Mouse (Mus musculus) hindbrain, embryonic 16.5 days (tissue): ENCODE measurements around the gene Uba7. TPM values are rescaled to one million over a fixed set of nuclear protein-coding genes. Genes with fewer than 3 reads are reported as not detected.
"Not testable (repeated sequence)": the region's sequence is repeated elsewhere in the genome, so short reads cannot be mapped to it uniquely, and the experiment has no call there.

ENCODE experiments used
- ATAC-seq: fragments of 200-750 bp; cut with Nextera tagmentation; 2 replicates; pipeline ENCODE4 v1.8.0; 2017; ENCODE audit warnings: moderate TSS enrichment, moderate library complexity
- H3K27ac ChIP-seq: fragments of 300-500 bp; sonication (generic); 2 replicates; pipeline ENCODE4 v1.5.1; 2014; ENCODE audit warnings: low read depth, mild to moderate bottlenecking, control low read depth, low read length, moderate library complexity
- H3K27me3 ChIP-seq: fragments of 300-500 bp; sonication (generic); replicated peaks from 2 replicates; pipeline ENCODE4 v1.6.1; 2014; ENCODE audit warnings: low read length; ENCODE audit not compliant: control insufficient read depth, insufficient read depth
- H3K36me3 ChIP-seq: fragments of 300-500 bp; sonication (generic); 2 replicates; pipeline ENCODE4 v1.6.1; 2014; ENCODE audit warnings: mild to moderate bottlenecking, low read length, moderate library complexity, mixed read lengths; ENCODE audit not compliant: control insufficient read depth, insufficient read depth
- H3K4me1 ChIP-seq: fragments of 300-500 bp; sonication (generic); 2 replicates; pipeline ENCODE4 v1.6.1; 2014; ENCODE audit warnings: low read depth, low read length; ENCODE audit not compliant: control insufficient read depth, insufficient read depth
- H3K4me2 ChIP-seq: fragments of 300-500 bp; sonication (generic); 2 replicates; pipeline ENCODE4 v1.6.1; 2014; ENCODE audit warnings: mild to moderate bottlenecking, low read length, control low read depth, moderate library complexity
- H3K4me3 ChIP-seq: fragments of 300-500 bp; sonication (generic); 2 replicates; pipeline ENCODE4 v1.5.1; 2014; ENCODE audit warnings: mild to moderate bottlenecking, low read length, control low read depth, moderate library complexity
- H3K9ac ChIP-seq: fragments of 300-500 bp; sonication (generic); 2 replicates; pipeline ENCODE4 v1.6.1; 2014; ENCODE audit warnings: low read depth, mild to moderate bottlenecking, control low read depth, low read length, moderate library complexity
- H3K9me3 ChIP-seq: fragments of 300-500 bp; sonication (generic); 2 replicates; pipeline ENCODE4 v1.6.1; 2014; ENCODE audit warnings: mild to moderate bottlenecking, low read length, moderate library complexity; ENCODE audit not compliant: control insufficient read depth
- WGBS: fragments of 180-500 bp; shearing (Covaris S2); extraction: QIAGEN DNeasy Blood & Tissue Kit; methylation state at CpG from one replicate; pipeline ENCODE4 v1.1.7; 2014; 5-methylcytosine and 5-hydroxymethylcytosine counted together
- polyA plus RNA-seq: library from polyadenylated mRNA; unstranded; fragments of >200 nt; fragmentation: Nextera tagmentation; extraction: Ambion mirVana; gene quantifications from 2 replicates; pipeline ENCODE4 v1.2.1, GENCODE M21; 2015

Gene Uba7
- polyA plus RNA-seq, 1 experiment from 2014 or later, result 9.6 TPM

- 90% methylated on average over 5 of the region's 5 CpGs for WGBS
- no peak within 1 kb of the TSS for H3K27ac ChIP-seq
- H3K4me1 ChIP-seq, result no peaks in the 10 kb centered on the region
- H3K9ac ChIP-seq, result no peak within 1 kb of the TSS
- no peaks in the 10 kb centered on the region for H3K36me3 ChIP-seq
- H3K9me3 ChIP-seq, result no peaks in the 10 kb centered on the region
- no peak within 1 kb of the TSS for H3K4me2 ChIP-seq
- no peaks in the 10 kb centered on the region for H3K27me3 ChIP-seq
- H3K4me3 ChIP-seq, result no peak within 1 kb of the TSS
- ATAC-seq, result no peak
Measured at GRCm38 (mm10) chr9:107996049-107996448, 20.7 kb downstream of the Uba7 start, which contains the start of gene Gm20662. Gene Gm20662, plus strand, starts transcription at chr9:107996349.

GRCm38 (mm10) chr9:108001922-108002770 lies 26.8 kb downstream of the Uba7 start, which contains the start of gene Ip6k1:
Gene Ip6k1, plus strand, starts transcription at chr9:108002501.
- no peaks in the 10 kb centered on the region for H3K9me3 ChIP-seq
- no peaks in the 10 kb centered on the region for H3K27me3 ChIP-seq
- no peaks in the 10 kb centered on the region for H3K36me3 ChIP-seq
- H3K4me1 ChIP-seq, result peaks cover 23% of the 10 kb centered on the region
- WGBS, result under 1% methylated on average over 49 of the region's 51 CpGs
- peak; percentile 100 for ATAC-seq
- H3K4me3 ChIP-seq, result peak within 1 kb of the TSS; percentile 91
- H3K4me2 ChIP-seq, result peak within 1 kb of the TSS; percentile 88
- H3K9ac ChIP-seq, result peak within 1 kb of the TSS; percentile 98
- peak within 1 kb of the TSS; percentile 97 for H3K27ac ChIP-seq

GRCm38 (mm10) chr9:108002778-108003530 lies 27.6 kb downstream of the Uba7 start:
- H3K27ac ChIP-seq, result peak overlapping the region; percentile 97
- H3K27me3 ChIP-seq, result no peaks in the 10 kb centered on the region
- under 1% methylated on average over 40 of the region's 50 CpGs for WGBS
- peak overlapping the region; percentile 91 for H3K4me3 ChIP-seq
- peak; percentile 70 for ATAC-seq
- peaks cover 23% of the 10 kb centered on the region for H3K4me1 ChIP-seq
- H3K9me3 ChIP-seq, result no peaks in the 10 kb centered on the region
- H3K36me3 ChIP-seq, result no peaks in the 10 kb centered on the region
- peak overlapping the region; percentile 98 for H3K9ac ChIP-seq
- H3K4me2 ChIP-seq, result peak overlapping the region; percentile 65

- no peak for ATAC-seq
- no peaks in the 10 kb centered on the region for H3K27me3 ChIP-seq
- H3K4me2 ChIP-seq, result peak overlapping the region; percentile 65
- peak overlapping the region; percentile 97 for H3K27ac ChIP-seq
- 4% methylated on average over 8 of the region's 8 CpGs for WGBS
- H3K9me3 ChIP-seq, result no peaks in the 10 kb centered on the region
- H3K9ac ChIP-seq, result peak overlapping the region; percentile 98
- peaks cover 23% of the 10 kb centered on the region for H3K4me1 ChIP-seq
- H3K4me3 ChIP-seq, result peak overlapping the region; percentile 91
- no peaks in the 10 kb centered on the region for H3K36me3 ChIP-seq
Measured at GRCm38 (mm10) chr9:108003531-108003890, 28.2 kb downstream of the Uba7 start.

DNA sequence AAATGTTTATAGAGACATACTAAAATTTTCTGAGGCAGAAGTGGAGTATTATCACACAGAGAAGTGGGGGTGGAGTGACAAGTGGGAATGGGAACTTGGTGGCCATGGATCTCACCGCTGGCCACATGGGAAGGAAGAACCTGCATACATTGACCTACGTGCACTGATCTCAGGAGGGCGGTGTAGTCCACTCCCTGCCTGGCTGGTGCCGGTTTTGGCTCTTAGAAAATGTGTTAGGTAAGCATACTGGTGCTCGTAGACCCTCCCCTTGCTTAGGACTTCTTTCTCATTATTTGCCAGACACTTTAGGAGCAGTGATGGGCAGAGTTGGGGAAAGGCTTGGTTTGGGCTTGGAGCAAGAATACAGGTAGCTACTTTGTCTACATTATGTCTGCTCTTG lies 32.7 kb downstream of the Uba7 start:
- H3K9ac ChIP-seq, result no peak overlapping the region
- no peaks in the 10 kb centered on the region for H3K36me3 ChIP-seq
- H3K27ac ChIP-seq, result no peak overlapping the region
- no peak overlapping the region for H3K4me3 ChIP-seq
- H3K4me1 ChIP-seq, result peaks cover 19% of the 10 kb centered on the region
- WGBS, result 89% methylated on average over 5 of the region's 5 CpGs
- no peak overlapping the region for H3K4me2 ChIP-seq
- ATAC-seq, result no peak
- H3K27me3 ChIP-seq, result no peaks in the 10 kb centered on the region
- no peaks in the 10 kb centered on the region for H3K9me3 ChIP-seq

- ATAC-seq, result no peak
Measured at GRCm38 (mm10) chr9:108010385-108010784, 35.1 kb downstream of the Uba7 start.

DNA sequence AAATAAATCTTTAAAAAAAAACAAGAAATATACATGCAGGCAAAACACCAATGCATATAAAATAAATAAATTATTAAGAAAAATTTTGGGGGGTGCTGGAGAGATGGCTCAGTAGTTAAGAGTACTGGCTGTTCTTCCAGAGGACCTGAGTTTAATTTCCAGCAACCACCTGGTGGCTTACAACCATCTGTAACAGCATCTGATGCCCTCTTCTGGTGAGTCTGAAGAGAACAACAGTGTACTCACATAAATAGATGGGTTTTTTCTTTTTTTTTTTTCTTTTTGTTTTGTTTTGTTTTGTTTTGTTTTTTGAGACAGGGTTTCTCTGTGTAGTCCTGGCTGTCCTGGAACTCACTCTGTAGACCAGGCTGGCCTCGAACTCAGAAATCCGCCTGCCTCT lies 38.3 kb downstream of the Uba7 start:
- not testable (repeated sequence) for H3K9me3 ChIP-seq, H3K4me3 ChIP-seq, H3K27me3 ChIP-seq, H3K9ac ChIP-seq, H3K4me2 ChIP-seq, H3K4me1 ChIP-seq, H3K36me3 ChIP-seq, H3K27ac ChIP-seq, ATAC-seq
- WGBS, result 98% methylated on average over 2 of the region's 2 CpGs

More at GRCm38 (mm10) chr9:108010385-108010784, 35.1 kb downstream of the Uba7 start:
- no peak overlapping the region for H3K4me2 ChIP-seq
- no peak overlapping the region for H3K9ac ChIP-seq
- no peaks in the 10 kb centered on the region for H3K36me3 ChIP-seq
- H3K27me3 ChIP-seq, result no peaks in the 10 kb centered on the region
- H3K4me1 ChIP-seq, result peaks cover 2% of the 10 kb centered on the region; the same call in 1 of the 2 replicates
- no peak overlapping the region for H3K4me3 ChIP-seq
- no peaks in the 10 kb centered on the region for H3K9me3 ChIP-seq
- H3K27ac ChIP-seq, result no peak overlapping the region

DNA sequence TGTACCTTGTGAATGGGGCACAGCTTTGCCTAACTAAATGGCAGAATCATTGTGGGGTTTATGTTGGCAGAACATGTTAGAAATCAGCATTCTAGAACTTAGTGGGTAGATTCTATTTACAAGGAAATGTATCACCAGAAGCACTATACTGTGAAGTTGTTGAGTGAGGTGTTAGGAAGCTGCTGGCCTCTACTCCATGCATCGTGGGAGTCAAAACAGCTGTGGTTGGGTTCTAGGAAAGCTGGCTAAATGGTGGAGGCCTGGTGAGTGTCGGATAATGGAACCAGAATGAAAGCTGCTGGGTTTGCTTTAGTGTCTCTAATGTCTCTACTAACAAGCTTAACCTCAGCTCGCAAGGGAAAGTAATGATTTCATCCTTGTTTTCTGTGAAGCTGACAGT lies 41.8 kb downstream of the Uba7 start:
- Histone ChIP-seq H3K27me3 (no peaks in the 10 kb centered on the region), H3K4me2 (no peak overlapping the region), H3K4me3 (no peak overlapping the region), H3K36me3 (no peaks in the 10 kb centered on the region), H3K4me1 (peaks cover 2% of the 10 kb centered on the region), H3K9ac (no peak overlapping the region), H3K9me3 (no peaks in the 10 kb centered on the region), H3K27ac (no peak overlapping the region)
- 84% methylated on average over 3 of the region's 3 CpGs for WGBS
- no peak for ATAC-seq

GRCm38 (mm10) chr9:108020741-108021140 lies 45.4 kb downstream of the Uba7 start:
- H3K4me2 ChIP-seq, result no peak overlapping the region
- no peak overlapping the region for H3K27ac ChIP-seq
- H3K9ac ChIP-seq, result no peak overlapping the region
- no peaks in the 10 kb centered on the region for H3K27me3 ChIP-seq
- H3K9me3 ChIP-seq, result no peaks in the 10 kb centered on the region
- no peak overlapping the region for H3K4me3 ChIP-seq
- H3K4me1 ChIP-seq, result peaks cover 2% of the 10 kb centered on the region
- peaks cover 3% of the 10 kb centered on the region; the same call in 1 of the 2 replicates for H3K36me3 ChIP-seq
- WGBS, result 93% methylated on average over 1 of the region's 1 CpGs
- ATAC-seq, result no peak
